Mouse (Mus musculus): ENCODE data around the gene Coro1b.
A peak's percentile ranks its signal among the peaks of the same experiment; 100 is the strongest.
"Not testable (repeated sequence)": the region's sequence is repeated elsewhere in the genome, so short reads cannot be mapped to it uniquely, and the experiment has no call there.

Gene Coro1b

DNA sequence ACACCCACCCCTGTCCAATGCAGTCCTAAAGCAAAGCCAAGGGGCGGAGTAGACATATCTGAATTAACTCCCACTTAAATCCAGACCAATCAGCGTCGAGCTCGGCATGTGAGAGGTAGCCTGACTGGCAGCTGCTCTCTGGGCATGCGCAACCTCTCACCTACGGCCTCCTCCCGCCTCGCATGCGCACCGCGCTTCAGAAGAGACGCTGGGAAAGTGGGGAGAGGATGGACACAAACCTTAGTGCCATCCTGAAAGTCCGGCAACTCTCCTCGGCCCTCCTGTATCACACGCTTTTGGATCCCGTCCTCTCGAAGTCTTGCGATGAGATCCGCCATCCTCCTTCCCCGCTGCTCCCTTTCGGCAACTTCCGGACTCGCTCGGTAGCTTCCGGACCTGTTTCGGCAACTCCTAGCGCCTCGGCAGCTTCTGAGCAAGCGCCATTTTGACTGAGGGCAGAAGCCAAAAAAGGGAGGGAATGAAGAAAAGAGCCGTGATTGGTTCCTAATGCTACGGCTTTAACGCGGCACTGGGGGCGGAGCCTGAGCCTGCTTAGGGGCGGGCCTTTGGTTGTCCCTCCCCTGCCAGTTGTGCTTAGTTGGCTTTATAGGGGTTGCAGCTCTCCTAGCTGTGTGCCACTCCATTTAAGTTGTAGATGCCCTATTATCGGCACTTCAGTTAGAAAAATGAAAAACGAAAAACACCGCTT, 27.2 kb upstream of the Coro1b start:
- DNase-seq, result peak; percentile 97

DNA sequence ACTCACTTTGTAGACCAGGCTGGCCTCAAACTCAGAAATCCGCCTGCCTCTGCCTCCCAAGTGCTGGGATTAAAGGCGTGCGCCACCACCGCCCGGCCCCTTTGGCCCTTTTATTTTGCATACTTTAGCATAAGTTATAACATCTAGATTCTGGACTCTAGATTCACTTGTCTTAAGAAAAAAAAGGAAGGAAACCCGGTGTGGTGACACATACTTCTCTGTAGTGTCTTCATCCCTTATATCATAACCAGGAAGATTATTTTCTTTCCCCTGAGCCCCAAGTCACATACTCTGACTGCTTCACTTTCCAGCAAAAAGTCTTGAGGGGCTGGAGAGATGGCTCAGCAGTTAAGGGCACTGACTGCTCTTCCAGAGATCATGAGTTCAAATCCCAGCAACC, 26.5 kb upstream of the Coro1b start:
- not testable (repeated sequence) for DNase-seq

DNA sequence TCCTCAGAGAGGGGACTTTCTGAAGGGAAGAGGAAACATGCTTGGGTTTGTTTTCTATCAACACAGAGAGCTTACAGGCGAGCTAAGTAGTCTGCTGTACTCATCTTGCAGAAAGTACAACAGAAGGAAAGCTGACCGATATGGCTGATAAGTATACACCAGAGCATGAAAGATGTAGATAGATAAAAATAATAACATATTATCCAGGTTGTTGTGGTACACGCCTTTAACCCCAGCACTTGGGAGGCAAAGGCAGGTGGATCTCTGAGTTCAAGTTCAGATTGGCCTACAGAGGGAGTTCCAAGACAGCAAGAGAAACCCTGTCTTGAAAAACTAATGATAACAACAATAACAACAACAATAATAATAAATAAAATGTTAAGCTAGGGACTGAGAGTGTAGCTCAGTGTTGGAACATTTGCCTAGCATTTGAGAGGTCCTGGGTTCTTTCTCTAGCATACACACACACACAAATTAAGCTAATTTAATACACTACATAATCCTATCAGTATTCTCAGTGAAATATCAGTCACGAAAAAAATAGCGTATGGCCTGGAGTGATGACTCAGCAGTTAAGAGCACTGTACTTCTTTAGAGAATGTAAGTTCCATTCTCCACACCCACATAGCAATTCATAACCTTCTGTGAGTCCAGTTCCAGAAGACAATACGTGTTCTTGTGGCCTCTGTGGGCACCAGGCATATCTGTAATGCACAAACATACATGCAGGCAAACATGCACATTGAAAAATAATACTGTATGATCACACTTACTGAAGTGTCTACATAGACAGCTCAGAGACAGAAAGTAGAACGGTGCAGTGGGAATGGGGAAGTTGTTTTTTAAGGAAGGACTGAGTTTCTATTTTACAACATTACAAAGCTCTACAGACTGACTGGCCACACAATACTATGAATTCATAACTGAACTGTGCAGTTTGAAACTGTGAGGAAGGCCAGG, 25.7 kb upstream of the Coro1b start:
- DNase-seq, result no peak

DNA sequence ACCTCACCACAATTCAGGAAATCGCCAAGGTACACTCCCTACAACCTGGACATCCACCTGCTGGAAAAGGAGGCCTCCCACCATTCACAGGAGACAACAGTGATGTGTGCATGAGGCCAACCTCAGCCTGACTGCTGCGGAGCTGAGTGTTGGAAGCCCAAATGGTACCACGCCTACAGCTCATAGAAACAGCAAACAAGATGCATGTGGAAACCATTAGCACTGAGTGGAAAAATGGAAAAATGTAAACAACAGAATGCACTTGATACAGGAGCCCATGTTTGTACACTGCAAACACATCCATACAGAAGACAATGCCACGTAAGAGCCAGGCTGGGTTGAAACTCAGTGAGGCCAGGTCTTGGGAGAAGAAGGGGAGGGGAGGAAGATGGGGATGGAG, 24.0 kb upstream of the Coro1b start:
- DNase-seq, result no peak

DNA sequence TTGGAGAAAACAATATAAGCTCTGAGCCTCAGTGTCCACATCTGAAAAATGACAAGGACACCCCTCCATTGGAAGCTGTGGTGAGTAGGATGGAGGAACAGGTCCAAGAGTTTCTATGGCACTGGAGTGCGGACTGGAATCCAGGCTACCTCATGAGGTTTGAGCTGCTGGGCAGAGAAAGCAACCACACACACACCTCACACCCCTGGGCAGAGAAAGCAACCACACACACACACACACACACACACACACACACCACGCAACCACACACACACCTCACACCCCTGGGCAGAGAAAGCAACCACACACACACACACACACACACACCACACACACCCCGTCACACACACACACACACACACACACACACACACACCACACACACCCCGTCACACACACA, 23.2 kb upstream of the Coro1b start:
- peak; percentile 30 for DNase-seq

DNA sequence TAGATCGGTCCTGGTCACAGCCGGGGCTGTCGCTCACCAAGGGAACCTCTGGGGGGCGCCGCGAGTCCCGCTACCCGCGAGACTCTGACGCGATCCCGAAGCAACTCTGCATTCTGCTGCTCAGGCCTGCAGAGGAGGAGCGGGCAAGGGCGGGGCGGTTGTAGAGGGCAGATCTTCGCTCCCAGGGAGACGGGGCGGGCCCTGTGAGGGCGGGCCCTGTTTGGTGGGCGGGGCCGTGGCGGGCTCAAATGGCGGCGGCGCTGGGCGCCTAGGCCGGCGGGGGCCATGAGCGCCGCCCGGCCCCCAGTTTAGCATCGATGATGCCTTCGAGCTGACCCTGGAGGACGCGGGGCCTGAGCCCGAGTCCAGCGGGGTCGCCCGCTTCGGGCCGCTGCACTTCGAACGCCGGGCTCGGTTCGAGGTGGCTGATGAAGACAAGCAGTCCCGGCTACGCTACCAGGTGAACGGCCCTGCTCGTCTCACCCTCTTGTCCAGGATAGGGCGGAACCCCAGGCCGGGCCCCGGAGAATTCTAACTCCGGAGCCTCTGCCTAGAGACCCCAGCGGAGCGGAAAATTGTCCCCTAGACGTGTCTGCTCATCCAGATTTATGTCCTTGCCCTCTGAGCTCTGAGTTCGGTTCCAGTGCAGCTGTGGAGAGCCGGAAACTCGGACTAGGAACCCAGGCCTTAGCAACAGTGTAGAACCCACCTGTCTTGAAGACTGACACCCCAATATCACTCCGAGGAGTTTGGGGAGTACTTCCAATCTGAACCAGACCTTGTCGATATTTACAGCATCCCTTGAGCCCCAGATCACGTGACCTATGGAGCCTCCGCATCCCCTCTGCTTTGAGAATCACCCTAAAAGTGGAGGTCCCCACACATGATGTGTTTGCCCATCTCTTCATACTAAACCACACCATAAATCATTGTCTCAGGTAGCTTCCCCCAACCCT, 22.4 kb upstream of the Coro1b start, which contains the start of gene Aip:
Gene Aip (minus strand): TSS at position 118 of the 956 bp plus-strand sequence.
- DNase-seq, result peak; percentile 98

DNA sequence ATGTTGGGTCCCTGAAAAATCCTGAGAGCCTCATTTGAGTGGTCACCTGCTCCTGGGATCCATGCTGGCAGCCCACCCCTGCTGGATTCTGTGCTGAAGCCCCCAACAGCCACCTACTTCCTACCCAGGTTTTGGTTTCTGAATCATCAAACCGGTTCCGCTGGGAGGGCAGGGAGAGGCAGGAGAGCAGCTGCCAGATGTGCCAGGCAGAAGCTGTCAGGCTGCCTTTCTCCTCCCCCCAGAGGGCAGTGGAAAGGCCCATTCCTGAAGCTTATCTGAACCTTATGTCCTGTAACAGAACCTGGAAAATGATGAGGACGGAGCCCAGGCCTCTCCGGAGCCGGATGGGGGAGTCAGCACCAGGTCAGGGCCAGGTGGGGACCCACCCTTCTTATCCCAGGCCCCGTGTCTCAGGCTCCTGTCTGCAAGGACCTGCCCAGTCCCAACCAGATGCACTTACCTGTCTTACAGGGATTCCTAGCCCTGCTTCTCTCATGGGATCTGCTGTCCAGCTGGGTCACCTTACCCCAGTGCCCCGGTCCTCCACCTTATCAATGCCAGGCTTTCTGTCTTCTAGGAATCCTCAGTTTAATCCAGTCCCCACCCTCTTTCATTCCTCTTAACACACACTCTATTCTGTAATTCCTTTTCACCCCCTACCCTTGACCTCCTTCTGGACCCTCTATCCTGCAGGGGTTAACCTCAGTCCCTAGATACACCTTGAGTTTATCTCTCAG, 21.5 kb upstream of the Coro1b start:
- DNase-seq, result no peak

DNA sequence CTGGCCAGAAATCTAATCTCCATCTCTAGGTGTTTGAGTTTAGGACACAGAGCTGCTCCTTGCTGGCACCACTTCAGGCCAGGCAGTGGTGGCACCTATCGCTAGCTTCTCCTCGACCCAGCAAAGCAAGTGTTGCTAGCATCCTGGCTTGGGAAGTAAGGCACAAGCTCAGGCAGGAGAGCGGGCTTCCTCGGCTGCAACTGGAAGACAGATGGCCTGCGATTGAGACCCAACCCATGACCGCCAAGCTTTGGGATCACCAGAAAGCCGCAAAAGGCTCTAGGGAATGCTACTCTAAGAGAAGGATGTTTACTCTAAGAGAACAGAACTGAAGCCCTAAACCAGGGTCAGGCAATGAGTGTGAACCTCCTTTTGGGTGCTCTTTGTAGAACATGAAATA, 19.0 kb upstream of the Coro1b start:
- DNase-seq, result no peak

DNA sequence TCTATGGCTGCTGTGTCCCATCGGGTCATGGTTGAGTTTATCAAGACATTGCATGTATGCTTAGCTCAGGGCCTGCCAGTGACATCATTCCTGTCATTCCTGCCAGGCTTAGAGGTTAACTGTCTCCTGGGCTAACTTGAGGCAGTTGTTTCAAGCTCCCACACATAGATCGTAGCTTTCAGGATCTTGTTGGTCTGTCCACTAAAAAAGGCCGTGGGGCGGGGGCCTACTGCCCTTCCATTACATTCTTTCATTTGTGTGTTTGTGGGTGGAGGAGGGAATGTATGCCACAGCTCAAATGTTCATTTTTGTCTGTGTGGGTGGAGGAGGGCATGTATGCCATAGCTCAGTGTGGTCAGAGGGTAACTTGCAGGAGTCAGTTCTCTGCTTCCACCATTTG, 18.3 kb upstream of the Coro1b start:
- DNase-seq, result no peak

DNA sequence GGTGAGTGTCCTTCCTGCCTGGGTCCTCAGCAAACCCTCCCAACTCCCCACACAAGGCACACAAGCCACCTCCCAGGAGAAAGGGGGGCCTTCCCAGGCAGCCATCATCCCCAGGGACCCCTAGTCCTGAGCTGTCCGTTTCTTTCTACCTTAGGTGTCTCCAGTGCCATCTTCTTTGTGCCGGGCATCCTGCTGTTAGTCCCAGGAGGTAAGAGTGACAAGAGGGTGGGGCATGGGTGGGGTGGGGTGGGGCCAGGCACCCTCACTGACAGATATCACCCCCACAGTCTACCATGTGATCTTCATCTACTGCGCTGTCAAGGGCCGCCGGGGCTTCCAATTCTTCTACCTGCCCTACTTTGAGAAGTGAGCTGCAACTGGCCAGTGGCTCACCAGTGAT, 17.3 kb upstream of the Coro1b start:
- no peak for DNase-seq

DNA sequence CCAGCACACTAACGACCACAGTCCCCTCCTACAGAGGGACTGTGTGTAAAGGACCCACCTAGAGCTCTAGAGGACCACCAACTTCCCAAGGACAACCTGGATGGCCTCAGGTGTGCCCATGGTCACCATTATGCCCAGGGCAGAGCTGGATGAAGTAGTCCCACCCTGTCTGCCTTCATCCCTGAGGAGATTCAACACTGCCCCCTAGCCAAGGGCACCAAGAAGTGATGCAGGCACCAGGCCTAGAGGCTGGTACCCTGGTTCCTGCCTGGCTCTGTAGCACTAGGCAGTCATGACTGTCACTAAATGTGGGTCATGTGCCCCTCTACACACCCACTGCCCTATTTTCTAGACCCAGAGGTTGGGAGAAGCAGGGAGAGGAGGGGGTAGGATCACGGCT, 16.7 kb upstream of the Coro1b start:
- DNase-seq, result no peak

DNA sequence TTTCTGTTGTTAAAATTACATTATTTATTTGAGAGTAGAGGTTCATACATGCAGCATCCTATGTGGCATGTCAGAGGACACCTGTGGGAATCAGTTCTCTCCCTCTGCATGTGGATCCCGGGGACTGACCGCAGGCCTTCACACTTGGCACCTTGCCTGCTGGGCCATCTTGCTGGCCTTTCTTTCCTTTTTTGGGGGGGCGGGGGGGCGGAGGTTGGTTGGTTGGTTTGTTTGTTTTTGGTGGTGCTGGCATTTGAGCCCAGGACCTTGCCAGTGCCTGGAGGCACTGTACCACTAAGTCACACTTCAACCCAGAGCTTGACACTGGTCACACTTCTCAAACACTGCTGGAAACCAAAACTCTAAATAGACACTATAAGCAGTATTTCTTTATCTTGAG, 14.1 kb upstream of the Coro1b start:
- DNase-seq, result peak; percentile 6

DNA sequence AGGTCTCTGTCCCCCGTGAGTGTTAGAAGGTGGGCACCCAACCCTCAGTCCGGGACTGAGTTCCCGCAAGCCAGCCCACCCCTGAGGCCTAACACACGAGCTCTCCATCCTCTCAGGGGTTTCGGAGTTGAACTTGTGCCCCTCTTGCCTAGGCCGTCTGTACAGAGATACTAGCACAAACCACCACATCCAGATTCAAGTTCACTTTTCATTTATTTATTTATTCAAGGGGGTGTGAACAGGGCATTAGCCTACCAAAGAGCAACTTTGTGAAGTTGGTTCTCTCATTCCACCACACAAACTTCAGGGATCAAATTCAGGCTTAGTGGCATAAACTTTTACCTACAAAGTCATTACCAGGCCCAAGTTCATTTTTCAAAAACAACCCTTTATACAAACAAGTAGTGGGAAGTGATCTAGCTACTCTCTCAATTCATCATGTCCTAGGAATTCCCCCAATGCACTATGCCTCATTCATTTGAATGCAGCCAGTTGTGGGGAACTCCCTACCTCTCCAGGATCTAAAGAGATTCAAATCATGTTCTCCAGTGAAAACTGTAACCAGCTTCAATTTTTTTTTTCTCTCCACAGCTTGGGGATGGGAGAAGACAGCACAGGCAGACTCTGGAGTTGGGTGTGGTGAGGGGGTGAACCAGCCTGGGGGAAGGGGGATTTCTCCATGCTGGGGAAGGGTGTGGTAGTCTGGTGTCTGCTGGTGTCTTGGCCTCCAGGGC, 13.0 kb upstream of the Coro1b start:
- not testable (repeated sequence) for DNase-seq

DNA sequence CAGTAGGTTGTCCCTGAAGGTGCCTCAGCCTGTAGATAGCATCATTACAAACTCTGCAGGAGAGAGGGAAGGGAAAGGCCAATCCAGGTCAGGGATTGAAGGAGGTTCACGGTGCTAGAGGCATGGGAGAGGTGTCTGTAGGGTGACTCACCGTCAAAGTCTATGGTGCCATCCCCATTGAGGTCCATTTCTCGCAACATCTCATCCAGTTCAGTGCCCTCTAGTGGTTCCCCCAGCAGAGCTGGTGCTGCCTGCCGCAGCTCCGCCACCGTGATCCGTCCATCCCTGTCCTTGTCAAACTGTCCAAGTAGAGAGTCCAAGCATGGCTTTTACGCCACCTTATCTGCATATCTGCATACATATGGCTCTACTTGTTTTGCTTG, 12.5 kb upstream of the Coro1b start:
- not testable (repeated sequence) for DNase-seq

DNA sequence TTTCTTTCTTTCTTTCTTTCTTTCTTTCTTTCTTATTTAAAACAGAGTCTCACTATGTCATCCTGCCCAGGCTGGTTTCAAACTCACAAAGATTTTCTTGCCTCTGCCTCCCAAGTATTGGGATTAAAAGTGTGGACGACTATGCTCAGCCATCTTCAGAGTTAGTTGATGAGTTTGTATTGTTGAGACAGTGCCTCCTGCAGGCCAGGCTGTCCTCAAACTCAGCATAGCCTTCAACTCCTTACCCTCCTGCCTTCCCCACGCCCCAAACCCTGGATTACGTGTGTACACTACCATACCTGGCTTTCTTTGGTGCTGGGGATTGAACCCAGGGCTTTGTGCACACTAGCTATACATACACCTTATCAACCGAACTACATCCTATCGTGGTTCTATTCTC, 12.0 kb upstream of the Coro1b start:
- DNase-seq, result no peak

DNA sequence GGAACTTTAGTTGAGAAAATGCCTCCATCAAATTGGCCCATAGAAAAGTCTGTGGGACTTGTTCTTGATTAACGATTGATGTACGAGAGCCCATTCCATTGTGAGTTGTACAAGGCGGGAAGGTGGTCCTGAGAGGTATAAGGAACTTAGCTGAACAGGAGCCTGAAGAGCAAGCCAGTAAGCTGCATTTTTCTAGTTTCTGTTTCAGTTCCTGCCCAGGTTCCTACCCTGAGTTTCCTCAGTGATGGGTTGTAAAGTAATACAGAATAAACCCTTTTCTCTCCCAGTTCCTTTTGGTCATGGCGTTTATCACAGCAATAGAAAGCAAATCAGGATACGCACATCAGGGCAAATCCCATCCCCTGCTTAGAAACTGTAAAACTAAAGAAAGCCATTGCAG, 10.5 kb upstream of the Coro1b start:
- no peak for DNase-seq

DNA sequence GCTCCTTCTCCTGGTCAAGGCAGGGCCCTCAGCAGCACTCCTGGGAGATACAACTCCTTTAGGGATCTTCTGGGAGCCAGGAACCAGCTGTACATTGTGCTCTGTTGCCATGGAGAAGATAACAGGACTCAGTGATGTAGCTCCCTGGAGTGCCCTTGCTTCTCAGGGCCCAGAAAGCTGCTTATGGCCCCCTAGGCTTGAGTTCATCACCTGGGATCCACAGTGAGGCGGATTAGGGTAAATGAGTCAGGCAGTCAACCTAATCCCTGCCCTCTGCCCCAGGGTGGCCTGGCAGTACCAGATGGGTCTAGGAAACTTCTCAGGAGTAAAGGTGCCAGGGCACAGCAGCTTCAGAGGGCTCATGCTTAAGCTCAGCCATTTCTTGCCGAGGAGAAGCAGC, 9.0 kb upstream of the Coro1b start, which contains the start of gene Gpr152:
Gene Gpr152 (plus strand): TSS at position 342 of the 400 bp plus-strand sequence.
- no peak for DNase-seq

DNA sequence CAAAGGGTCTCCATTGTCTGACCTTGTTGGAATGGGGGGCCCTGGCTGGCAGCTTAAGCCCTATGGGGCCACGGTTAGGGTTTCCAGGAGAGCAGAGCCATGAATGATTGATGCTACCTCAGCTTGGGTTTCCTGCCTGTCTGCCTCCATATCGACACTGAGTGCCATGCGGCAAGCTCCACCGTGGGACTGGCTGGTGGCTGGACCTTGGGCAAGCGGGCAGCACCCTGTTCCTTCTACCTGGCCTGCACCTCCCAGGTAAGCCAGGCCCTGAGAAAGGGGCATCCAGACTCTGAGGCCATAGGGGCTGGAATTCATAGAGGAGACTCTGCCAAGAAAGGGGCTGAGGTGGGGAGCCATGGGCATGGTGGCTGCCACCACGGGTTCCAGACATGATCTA, 8.3 kb upstream of the Coro1b start:
- no peak for DNase-seq

DNA sequence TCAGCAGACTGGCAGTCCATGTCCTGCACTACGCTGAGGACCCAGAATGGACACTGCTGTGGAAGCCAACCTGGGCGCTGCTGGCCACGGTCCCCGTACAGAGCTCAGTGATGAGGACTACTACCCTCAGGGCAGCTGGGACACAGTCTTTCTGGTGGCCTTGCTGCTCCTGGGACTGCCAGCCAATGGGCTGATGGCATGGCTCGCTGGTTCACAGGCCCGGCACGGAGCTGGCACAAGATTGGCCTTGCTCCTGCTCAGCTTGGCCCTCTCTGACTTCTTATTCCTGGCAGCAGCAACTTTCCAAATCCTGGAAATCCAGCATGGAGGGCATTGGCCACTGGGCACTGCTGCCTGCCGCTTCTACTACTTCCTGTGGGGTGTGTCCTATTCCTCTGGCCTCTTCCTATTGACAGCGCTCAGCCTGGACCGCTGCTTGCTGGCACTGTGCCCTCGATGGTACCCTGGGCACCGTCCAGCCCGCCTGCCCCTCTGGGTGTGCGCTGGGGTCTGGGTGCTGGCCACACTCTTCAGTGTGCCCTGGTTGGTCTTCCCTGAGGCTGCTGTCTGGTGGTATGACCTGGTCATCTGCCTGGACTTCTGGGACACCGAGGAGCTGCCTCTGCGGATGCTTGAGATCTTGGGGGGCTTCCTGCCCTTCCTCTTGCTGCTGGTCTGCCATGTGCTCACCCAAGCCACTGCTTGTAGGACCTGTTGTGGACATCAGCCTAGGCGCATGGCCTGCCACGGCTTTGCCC, 5.8 kb upstream of the Coro1b start:
- no peak for DNase-seq

DNA sequence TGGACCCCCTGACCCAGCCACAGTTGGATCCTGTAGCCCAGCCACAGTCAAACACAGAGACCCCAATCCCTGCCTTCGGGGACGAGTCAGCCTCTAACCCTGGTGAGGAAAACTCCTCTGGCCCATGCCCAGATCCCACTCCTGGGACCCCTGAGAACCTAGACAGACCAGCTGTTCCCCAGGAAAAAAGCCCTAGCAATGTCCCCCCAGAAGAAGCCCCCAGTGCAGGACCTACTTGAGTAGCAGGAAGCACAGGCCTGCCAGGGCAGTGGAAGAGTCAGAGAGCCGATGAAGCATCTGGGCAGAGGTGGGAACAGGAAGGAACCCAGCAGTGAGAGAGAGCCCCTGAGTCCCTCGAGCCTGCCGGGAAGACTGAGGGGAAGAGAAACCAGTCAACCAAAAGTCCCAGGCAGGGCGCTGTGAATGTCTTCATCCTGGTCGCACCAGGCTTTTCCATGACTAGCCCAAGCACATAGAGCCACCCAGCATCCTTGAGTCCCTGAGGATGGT, 4.6 kb upstream of the Coro1b start, which contains the start of gene Cabp4:
Gene Cabp4 (minus strand): TSS at position 275 of the 510 bp plus-strand sequence.
- no peak for DNase-seq
